Mouse (Mus musculus) liver, postnatal 0 days (tissue): ENCODE data around the gene Pvr. TPM values are rescaled to one million over a fixed set of nuclear protein-coding genes. Genes with fewer than 3 reads are reported as not detected.
"Not testable (repeated sequence)": the region's sequence is repeated elsewhere in the genome, so short reads cannot be mapped to it uniquely, and the experiment has no call there.

ENCODE experiments used
- ATAC-seq: fragments of 200-750 bp; cut with Nextera tagmentation; 2 replicates; pipeline ENCODE4 v1.8.0; 2017; ENCODE audit warnings: mild to moderate bottlenecking, moderate library complexity
- DNase-seq: peaks from one replicate; pipeline ENCODE4 v3.0.0-alpha.2; 2016
- H3K27ac ChIP-seq: fragments of 300-500 bp; sonication (generic); 2 replicates; pipeline ENCODE4 v1.5.1; 2014; ENCODE audit warnings: antibody characterized with exemption, moderate library complexity, mild to moderate bottlenecking, low read depth
- H3K27me3 ChIP-seq: fragments of 300-500 bp; sonication (generic); 2 replicates; pipeline ENCODE4 v1.6.1; 2014; ENCODE audit warnings: low read length, control low read depth, mixed read lengths; ENCODE audit not compliant: insufficient read depth
- H3K36me3 ChIP-seq: fragments of 300-500 bp; sonication (generic); replicated peaks from 2 replicates; pipeline ENCODE4 v1.6.1; 2014; ENCODE audit warnings: mild to moderate bottlenecking, control low read depth, low read length, moderate library complexity, mixed read lengths; ENCODE audit not compliant: insufficient read depth
- H3K4me1 ChIP-seq: fragments of 300-500 bp; sonication (generic); 2 replicates; pipeline ENCODE4 v1.6.1; 2014; ENCODE audit warnings: antibody characterized with exemption, mild to moderate bottlenecking, control low read depth; ENCODE audit not compliant: insufficient read depth
- H3K4me2 ChIP-seq: fragments of 300-500 bp; sonication (generic); 2 replicates; pipeline ENCODE4 v1.6.1; 2014; ENCODE audit warnings: low read depth, mild to moderate bottlenecking, low read length, moderate library complexity, mixed read lengths
- H3K4me3 ChIP-seq: fragments of 300-500 bp; sonication (generic); 2 replicates; pipeline ENCODE4 v1.5.1; 2014; ENCODE audit warnings: low read depth, low read length
- H3K9ac ChIP-seq: fragments of 300-500 bp; sonication (generic); replicated peaks from 2 replicates; pipeline ENCODE4 v1.6.1; 2014; ENCODE audit warnings: mild to moderate bottlenecking, moderate library complexity
- H3K9me3 ChIP-seq: fragments of 300-500 bp; sonication (generic); 2 replicates; pipeline ENCODE4 v1.6.1; 2016; ENCODE audit warnings: mild to moderate bottlenecking, control low read depth, low read length, mixed read lengths
- CTCF ChIP-seq: sonication (generic); IDR thresholded peaks from 2 replicates; pipeline ENCODE4 v1.5.1; 2016; ENCODE audit warnings: antibody characterized with exemption, low read depth
- EP300 ChIP-seq: IDR thresholded peaks from 2 replicates; pipeline ENCODE4 v1.6.1; 2016; ENCODE audit warnings: antibody characterized with exemption, low read depth, mild to moderate bottlenecking
- WGBS: fragments of 180-500 bp; shearing (Covaris S2); extraction: QIAGEN DNeasy Blood & Tissue Kit; methylation state at CpG from one replicate; pipeline ENCODE4 v1.1.7; 2014; ENCODE audit not compliant: insufficient replicate concordance; 5-methylcytosine and 5-hydroxymethylcytosine counted together
- polyA plus RNA-seq: library from polyadenylated mRNA; unstranded; fragments of >200 nt; fragmentation: Nextera tagmentation; extraction: Ambion mirVana; gene quantifications from 2 replicates; pipeline ENCODE4 v1.2.1, GENCODE M21; 2015

Pvr gene
- polyA plus RNA-seq, 1 experiment from 2014 or later = 3.0 TPM

DNA sequence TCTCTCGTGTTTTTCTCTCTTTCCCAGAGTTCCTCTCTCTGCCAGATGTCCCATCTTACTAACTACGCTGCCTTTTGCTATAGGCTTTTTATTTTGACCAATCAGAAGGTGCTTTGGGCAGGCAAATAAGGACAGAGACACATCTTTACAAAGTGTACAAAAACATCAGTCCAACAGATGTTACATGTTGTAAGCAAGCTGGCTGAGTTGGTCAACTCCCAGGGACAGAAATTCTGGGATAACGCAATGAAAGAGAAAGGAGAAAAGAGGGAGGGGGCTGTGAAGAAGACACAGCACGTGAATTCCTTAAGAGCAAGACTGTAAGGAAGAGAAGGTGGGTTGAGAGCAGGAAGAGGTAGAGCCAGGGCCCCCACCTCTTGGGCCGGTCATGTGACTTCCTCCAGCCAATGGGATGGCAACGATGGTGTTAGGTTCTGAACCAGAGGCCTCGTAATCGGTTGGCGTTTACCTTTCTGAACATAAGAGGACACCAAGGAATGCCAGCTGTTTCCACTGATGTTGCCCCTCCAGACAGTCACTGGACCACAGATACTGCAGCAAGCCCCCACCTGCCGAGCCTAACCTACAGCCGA, 16.4 kb upstream of the Pvr start:
- no peak overlapping the region for H3K4me3 ChIP-seq
- no peak for ATAC-seq
- H3K4me1 ChIP-seq = peaks cover 19% of the 10 kb centered on the region
- no peaks in the 10 kb centered on the region for H3K9me3 ChIP-seq
- no peak for DNase-seq
- no peak overlapping the region for H3K4me2 ChIP-seq
- TF ChIP-seq EP300 = no peak
- no peak for TF ChIP-seq CTCF
- no peaks in the 10 kb centered on the region for H3K27me3 ChIP-seq
- no peaks in the 10 kb centered on the region for H3K36me3 ChIP-seq
- H3K27ac ChIP-seq = no peak overlapping the region
- H3K9ac ChIP-seq = no peak overlapping the region
- WGBS = 70% methylated on average over 11 of the region's 11 CpGs

DNA sequence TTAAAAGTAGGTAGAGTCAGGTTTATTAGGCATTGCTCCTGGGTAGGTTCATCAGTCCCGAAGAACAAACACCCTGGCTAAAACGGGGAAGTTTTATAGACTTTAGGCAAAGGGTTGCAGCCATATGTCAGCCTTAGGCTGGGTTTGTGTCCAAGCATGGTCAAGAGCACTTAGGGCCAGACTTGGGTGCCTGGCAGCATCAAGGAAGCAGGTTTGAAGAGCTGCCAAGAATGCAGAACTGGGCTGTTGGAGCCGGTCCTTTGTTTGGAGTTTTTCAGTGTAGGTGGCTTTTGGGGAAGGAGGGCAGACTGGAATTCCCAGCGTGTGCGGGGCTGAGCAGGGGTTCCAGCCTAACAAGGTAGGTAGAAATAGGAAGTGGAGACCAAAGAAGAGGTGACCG, 15.0 kb upstream of the Pvr start:
- no peak for TF ChIP-seq CTCF
- TF ChIP-seq EP300 = no peak
- ATAC-seq (no peak), DNase-seq (no peak)
- 57% methylated on average over 6 of the region's 6 CpGs for WGBS
- H3K27me3 ChIP-seq = no peaks in the 10 kb centered on the region
- H3K36me3 ChIP-seq = no peaks in the 10 kb centered on the region
- peak overlapping the region; percentile 7; the same call in 1 of the 2 replicates for H3K9ac ChIP-seq
- peaks cover 19% of the 10 kb centered on the region for H3K4me1 ChIP-seq
- peak overlapping the region; percentile 75 for H3K27ac ChIP-seq
- H3K4me3 ChIP-seq = peak overlapping the region; percentile 20; the same call in 1 of the 2 replicates
- H3K9me3 ChIP-seq = no peaks in the 10 kb centered on the region
- H3K4me2 ChIP-seq = peak overlapping the region; percentile 59

DNA sequence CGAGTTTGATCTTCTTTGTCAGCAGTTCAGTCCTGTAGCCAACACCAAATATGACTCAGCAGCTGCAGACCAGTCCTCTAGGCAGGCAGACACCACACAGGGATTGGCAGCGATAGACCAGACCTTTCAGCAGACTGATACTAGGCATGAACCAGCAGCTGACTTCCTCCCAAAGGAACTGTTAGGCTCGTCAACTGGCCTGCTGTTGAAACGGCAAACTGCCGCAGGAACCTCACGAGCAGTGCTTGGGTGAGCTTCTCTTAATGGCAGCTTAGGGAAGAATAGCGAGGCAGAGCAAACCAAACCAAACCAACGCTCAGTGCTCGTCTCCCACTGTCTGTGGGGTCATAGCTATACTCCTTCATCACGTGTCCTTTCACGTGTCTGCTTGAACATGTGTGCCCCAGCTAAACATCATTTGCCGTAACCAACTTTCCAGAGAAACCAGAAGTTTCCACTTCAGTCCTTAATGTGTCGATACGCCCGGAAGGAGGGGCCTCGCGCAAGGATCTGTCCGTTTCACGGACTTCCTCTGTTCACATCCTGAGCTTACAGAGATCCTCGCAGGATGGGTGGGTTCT, 14.3 kb upstream of the Pvr start:
- ATAC-seq = 0 out of 2 replicates have a peak, but pooled peaks have one; percentile 12
- Histone ChIP-seq H3K27ac (peak overlapping the region; percentile 75), H3K4me3 (peak overlapping the region; percentile 20; the same call in 1 of the 2 replicates)

DNA sequence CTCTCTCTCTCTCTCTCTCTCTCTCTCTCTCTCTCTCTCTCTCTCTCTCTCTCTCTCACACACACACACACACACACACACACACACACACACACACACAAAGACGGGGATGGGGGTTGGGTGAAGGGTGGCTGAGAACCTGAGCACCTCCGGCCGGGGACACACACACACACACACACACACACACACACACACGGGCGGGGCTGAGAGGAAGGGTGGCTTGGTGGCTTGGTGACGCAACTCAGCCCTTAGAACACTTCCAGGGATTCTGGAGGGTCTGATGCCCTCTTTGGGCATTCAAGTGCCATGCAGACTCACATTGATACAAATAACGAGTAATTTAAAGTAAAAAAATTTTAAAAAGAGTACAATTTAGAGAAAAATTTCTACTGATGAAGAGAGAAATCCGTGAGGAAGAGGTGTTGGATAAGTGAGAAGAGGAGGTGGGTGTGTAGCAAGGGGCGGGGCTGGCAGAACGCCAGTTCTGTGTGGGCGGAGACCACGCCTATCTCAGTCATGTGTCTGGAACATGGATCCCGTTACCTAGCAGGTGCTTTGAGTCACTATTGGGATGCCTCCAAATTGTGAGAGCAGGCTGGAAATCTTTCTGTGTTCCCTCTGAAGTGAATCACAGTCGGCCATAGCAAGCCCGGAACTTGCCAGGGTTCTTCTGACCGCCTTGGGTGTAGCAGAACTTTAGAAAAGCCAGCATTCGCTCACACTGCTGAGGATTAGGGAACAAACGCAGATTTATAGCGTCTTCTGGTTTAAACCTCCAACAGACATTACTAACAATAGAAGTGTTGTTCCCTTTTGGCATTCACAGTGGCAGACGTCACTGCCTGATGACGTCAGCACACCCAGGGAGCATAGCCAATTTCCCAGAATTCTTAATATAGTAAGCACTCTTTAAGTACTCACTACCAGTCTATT, 12.2 kb upstream of the Pvr start:
- ATAC-seq = peak; percentile 88
- Histone ChIP-seq H3K27ac (peak overlapping the region; percentile 75), H3K9ac (no peak overlapping the region), H3K4me2 (peak overlapping the region; percentile 52), H3K4me1 (peaks cover 14% of the 10 kb centered on the region), H3K36me3 (no peaks in the 10 kb centered on the region), H3K4me3 (no peak overlapping the region), H3K27me3 (no peaks in the 10 kb centered on the region), H3K9me3 (no peaks in the 10 kb centered on the region)
- WGBS = 7% methylated on average over 21 of the region's 21 CpGs
- DNase-seq = peak; percentile 83
- peak; percentile 51; the same call in 1 of the 2 replicates for TF ChIP-seq EP300
- TF ChIP-seq CTCF = no peak

More for the DNA sequence above, 14.3 kb upstream of the Pvr start:
- H3K27me3 ChIP-seq = no peaks in the 10 kb centered on the region
- DNase-seq = peak; percentile 34
- H3K36me3 ChIP-seq = no peaks in the 10 kb centered on the region
- peak overlapping the region; percentile 4; the same call in 1 of the 2 replicates for H3K9ac ChIP-seq
- 22% methylated on average over 20 of the region's 20 CpGs for WGBS
- peaks cover 16% of the 10 kb centered on the region for H3K4me1 ChIP-seq
- no peaks in the 10 kb centered on the region for H3K9me3 ChIP-seq
- no peak for TF ChIP-seq EP300
- TF ChIP-seq CTCF = no peak
- peak overlapping the region; percentile 59 for H3K4me2 ChIP-seq

DNA sequence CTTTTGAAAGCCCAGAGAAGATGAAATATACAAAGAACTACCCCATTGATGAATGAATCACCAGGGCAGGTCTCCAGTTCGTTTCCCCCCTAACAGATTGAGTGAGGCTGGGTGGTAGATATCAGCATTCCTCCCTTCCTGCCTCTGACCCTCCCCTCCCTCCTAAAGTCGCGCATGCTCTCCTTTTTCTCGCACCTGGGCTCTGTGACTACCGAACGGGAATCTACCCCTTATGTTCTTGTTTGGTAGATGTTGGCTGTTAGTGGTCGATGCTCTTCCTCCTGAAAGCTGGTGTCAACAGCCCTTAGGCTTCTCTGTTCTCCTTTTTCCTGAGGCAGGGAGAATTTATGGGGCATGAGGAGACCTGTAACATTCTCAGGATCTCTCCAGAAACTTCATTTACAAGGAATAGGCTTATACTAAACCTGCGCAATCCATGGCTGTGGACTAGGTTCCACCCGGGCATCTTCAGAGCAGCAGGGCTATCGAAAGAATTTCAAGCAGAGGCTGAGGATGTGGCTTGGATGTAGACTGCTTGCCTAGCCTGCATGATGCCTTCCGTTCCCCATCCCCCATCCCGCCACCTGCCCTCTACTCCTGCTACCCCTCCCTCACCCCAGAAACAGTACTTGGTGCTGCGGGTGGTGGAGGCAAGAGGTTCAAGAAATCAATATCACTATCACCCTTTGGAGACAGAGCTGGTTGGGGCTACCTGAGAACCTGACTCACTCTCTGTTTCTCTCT, 11.3 kb upstream of the Pvr start:
- DNase-seq = no peak
- no peak for TF ChIP-seq EP300
- TF ChIP-seq CTCF = no peak
- no peak overlapping the region for H3K9ac ChIP-seq
- no peaks in the 10 kb centered on the region for H3K9me3 ChIP-seq
- peaks cover 14% of the 10 kb centered on the region for H3K4me1 ChIP-seq
- no peak overlapping the region for H3K27ac ChIP-seq
- WGBS = 10% methylated on average over 13 of the region's 13 CpGs
- no peak overlapping the region for H3K4me3 ChIP-seq
- no peak for ATAC-seq
- peak overlapping the region; percentile 52 for H3K4me2 ChIP-seq
- H3K36me3 ChIP-seq = no peaks in the 10 kb centered on the region
- no peaks in the 10 kb centered on the region for H3K27me3 ChIP-seq

DNA sequence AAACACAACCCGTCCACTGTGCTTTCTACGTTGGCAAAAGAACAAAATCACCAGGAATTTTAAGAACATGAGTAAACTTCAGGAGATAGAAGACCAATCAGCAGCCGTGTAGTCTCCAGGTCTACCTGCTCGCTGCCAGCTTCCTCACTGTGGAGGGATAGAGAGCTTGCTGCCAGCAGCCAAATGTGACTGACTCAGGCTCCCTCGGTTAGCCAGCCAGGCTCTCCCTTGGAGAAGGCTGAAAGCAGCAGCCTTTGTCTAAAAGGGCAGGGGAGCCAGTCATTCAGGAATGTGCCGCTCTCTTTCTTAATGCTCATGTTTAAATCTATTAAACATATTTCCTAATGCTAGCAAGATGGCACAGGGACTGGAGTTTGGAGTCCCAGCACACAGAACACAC, 9.5 kb upstream of the Pvr start:
- not testable (repeated sequence) for H3K27me3 ChIP-seq, H3K4me3 ChIP-seq, DNase-seq, ATAC-seq, H3K4me2 ChIP-seq, H3K9me3 ChIP-seq, H3K27ac ChIP-seq, H3K36me3 ChIP-seq, H3K9ac ChIP-seq, H3K4me1 ChIP-seq
- WGBS = 60% methylated on average over 6 of the region's 6 CpGs
